21 mouse cellular contexts compared by ENCODE assay signal in genomic region chr17:24573811-24574210, GRCm38 (mm10). TPM values are rescaled to one million over a fixed set of nuclear protein-coding genes. Genes with fewer than 3 reads are reported as not detected.
DNase-seq lines count a peak whose midpoint lies in the region; ATAC-seq and TF ChIP-seq lines count a peak whose summit lies in the region.
"Had no signal": no experiment of that assay in that cellular context is flagged by ENCODE, and none has a peak within 500 bp of the region (broad histone marks: within the 10 kb centered on the region; RNA-seq: fewer than 3 reads in every experiment).

No protein-coding gene starts in this region.

- no peaks in the 10 kb centered on the region for H3K9me3 ChIP-seq in liver, embryonic 14.5 days (ENCODE audit: control insufficient read depth, low read length)
- H3K9me3 ChIP-seq in liver, embryonic 11.5 days (ENCODE audit: control insufficient read depth, low read length), result no peaks in the 10 kb centered on the region
- H3K9me3 ChIP-seq: G1E had no signal

- TF ChIP-seq CTCF in liver, embryonic 14.5 days (IDR thresholded peaks at IDR 0.05; ENCODE audit: low read depth), result no peak

- H3K4me2 ChIP-seq in liver, embryonic 14.5 days (ENCODE audit: low read depth), result no peak overlapping the region
- H3K4me2 ChIP-seq in liver, embryonic 11.5 days, result no peak overlapping the region

- no peaks in the 10 kb centered on the region for H3K4me1 ChIP-seq in liver, embryonic 14.5 days (replicated peaks; ENCODE audit: control insufficient read depth in 2 of 2, insufficient read depth in 2 of 2, low read length in 1 of 2)
- H3K4me1 ChIP-seq in liver, embryonic 11.5 days (replicated peaks; ENCODE audit: control insufficient read depth, insufficient read depth, low read length), result no peaks in the 10 kb centered on the region

- H3K9ac ChIP-seq in liver, embryonic 14.5 days (replicated peaks), result no peak overlapping the region
- H3K9ac ChIP-seq in liver, embryonic 11.5 days (ENCODE audit: low read depth, low read length), result no peak overlapping the region

- TF ChIP-seq EP300 in liver, embryonic 14.5 days (IDR thresholded peaks at IDR 0.05; ENCODE audit: low read depth), result no peak

- H3K4me3 ChIP-seq in liver, embryonic 14.5 days (ENCODE audit: insufficient read depth in 1 of 2, low read depth in 2 of 2, low read length in 2 of 2), result no peak overlapping the region
- no peak overlapping the region for H3K4me3 ChIP-seq in liver, embryonic 11.5 days (ENCODE audit: low read depth, low read length)

- H3K27me3 ChIP-seq in liver, embryonic 14.5 days (ENCODE audit: control insufficient read depth, insufficient read depth, low read length), result no peaks in the 10 kb centered on the region
- H3K27me3 ChIP-seq in liver, embryonic 11.5 days (replicated peaks; ENCODE audit: control insufficient read depth, insufficient read depth, low read length), result no peaks in the 10 kb centered on the region
- H3K27me3 ChIP-seq: CH12.LX, Patski had no signal

- H3K27ac ChIP-seq in liver, embryonic 14.5 days, result no peak overlapping the region
- H3K27ac ChIP-seq in liver, embryonic 11.5 days (ENCODE audit: low read depth, low read length), result no peak overlapping the region

- peak; percentile 13; the same call in 1 of the 2 replicates for ATAC-seq in liver, embryonic 14.5 days (ENCODE audit: insufficient read depth)
- ATAC-seq in liver, embryonic 11.5 days (replicated peaks; ENCODE audit: low FRiP score), result no peak
- 0 out of 2 replicates have a peak, but pooled peaks have one; percentile 4 for ATAC-seq in megakaryocyte-erythroid progenitor cell, adult 5-6 weeks (replicated peaks; ENCODE audit: low FRiP score, low TSS enrichment, poor library complexity, severe bottlenecking)
- ATAC-seq: activated CD4-positive, CD25-positive, alpha-beta regulatory T cell, adult 4 months; CD4-positive, CD25-positive, alpha-beta regulatory T cell, adult 4 months; Patski had no signal

- 72% methylated on average over 9 of the region's 9 CpGs for WGBS in liver, embryonic 14.5 days (ENCODE audit: insufficient replicate concordance)
- 91% methylated on average over 9 of the region's 9 CpGs for WGBS in liver, embryonic 11.5 days

- H3K36me3 ChIP-seq in liver, embryonic 14.5 days (replicated peaks; ENCODE audit: control insufficient read depth, insufficient read depth, low read depth), result no peaks in the 10 kb centered on the region
- H3K36me3 ChIP-seq in liver, embryonic 11.5 days (ENCODE audit: control insufficient read depth, insufficient read depth, low read length), result peaks cover 4% of the 10 kb centered on the region

- peak; percentile 90 for DNase-seq in heart, adult 11 months
- no peak for DNase-seq in heart, adult 18-20 months
- DNase-seq in liver, embryonic 14.5 days (ENCODE audit: low read depth in 3 of 3, low spot score in 3 of 3), result no peak
- no peak for DNase-seq in liver, embryonic 11.5 days (ENCODE audit: low spot score)
- DNase-seq in right cerebral cortex, postnatal 14 days, result no peak
- DNase-seq: adrenal gland, adult 2 months; adrenal gland, adult 8-10 months; adrenal gland, postnatal 10 days; adrenal gland, postnatal 14 days; adrenal gland, postnatal 25 days; adrenal gland, postnatal 36 days; B cell, adult 2 months; cerebellum, adult 11 months; cerebellum, adult 11-12 months; cerebellum, adult 18-20 months had no signal

RNA-seq across cellular contexts. Expression of gene Pkd1, which starts 24.2 kb away (rescaled TPM):
- total RNA-seq in heart, adult 18-20 months (2021), result 10 to 100 TPM; 34.1 to 34.5 TPM
- 3.4 and 4.0 TPM in 2 replicates for polyA plus RNA-seq in liver, embryonic 14.5 days (2012; rRNA removed)
- 1.8 and 2.9 TPM in 2 replicates for polyA plus RNA-seq in liver, embryonic 14.5 days (2014; fragmentation: Nextera tagmentation; extraction: Ambion mirVana)
- 8.7 and 12.2 TPM in 2 replicates for polyA plus RNA-seq in liver, embryonic 11.5 days (2014; fragmentation: Nextera tagmentation; extraction: Ambion mirVana)
- total RNA-seq in megakaryocyte-erythroid progenitor cell, adult 5-6 weeks (2014; fragmentation: Nextera tagmentation), result 17.2 and 20.5 TPM in 2 replicates
- 4.6 and 5.4 TPM in 2 replicates for total RNA-seq in megakaryocyte-erythroid progenitor cell, adult 5-6 weeks (2017)

RNA-seq across cellular contexts. Expression of gene Rab26, which starts 39.8 kb away (rescaled TPM):
- total RNA-seq in heart, adult 18-20 months (2021), result not detected
- 0.21 and 0.28 TPM in 2 replicates for polyA plus RNA-seq in liver, embryonic 14.5 days (2012; rRNA removed)
- 0.95 and 1.0 TPM in 2 replicates for polyA plus RNA-seq in liver, embryonic 14.5 days (2014; fragmentation: Nextera tagmentation; extraction: Ambion mirVana)
- polyA plus RNA-seq in liver, embryonic 11.5 days (2014; fragmentation: Nextera tagmentation; extraction: Ambion mirVana), result 2.0 and 2.4 TPM in 2 replicates
- not detected in 2 replicates for total RNA-seq in megakaryocyte-erythroid progenitor cell, adult 5-6 weeks (2014; fragmentation: Nextera tagmentation)
- 1.3 TPM in 1 of 2 replicates, not detected in the other for total RNA-seq in megakaryocyte-erythroid progenitor cell, adult 5-6 weeks (2017)

RNA-seq across cellular contexts. Expression of gene Traf7, which starts 46.1 kb away (rescaled TPM):
- total RNA-seq in heart, adult 18-20 months (2021), result 10 to 100 TPM; 35.8 to 38.5 TPM
- polyA plus RNA-seq in liver, embryonic 14.5 days (2012; rRNA removed), result 55.4 and 64.2 TPM in 2 replicates
- polyA plus RNA-seq in liver, embryonic 14.5 days (2014; fragmentation: Nextera tagmentation; extraction: Ambion mirVana), result 25.6 and 29.4 TPM in 2 replicates
- polyA plus RNA-seq in liver, embryonic 11.5 days (2014; fragmentation: Nextera tagmentation; extraction: Ambion mirVana), result 81.0 and 90.7 TPM in 2 replicates
- total RNA-seq in megakaryocyte-erythroid progenitor cell, adult 5-6 weeks (2014; fragmentation: Nextera tagmentation), result 111 and 143 TPM in 2 replicates
- total RNA-seq in megakaryocyte-erythroid progenitor cell, adult 5-6 weeks (2017), result 66.3 and 84.8 TPM in 2 replicates

RNA-seq across cellular contexts. Expression of gene Tsc2, which starts 58.6 kb away (rescaled TPM):
- 100 to 1,000 TPM; 104 to 108 TPM for total RNA-seq in heart, adult 18-20 months (2021)
- 17.0 and 21.4 TPM in 2 replicates for polyA plus RNA-seq in liver, embryonic 14.5 days (2012; rRNA removed)
- polyA plus RNA-seq in liver, embryonic 14.5 days (2014; fragmentation: Nextera tagmentation; extraction: Ambion mirVana), result 17.6 and 23.8 TPM in 2 replicates
- polyA plus RNA-seq in liver, embryonic 11.5 days (2014; fragmentation: Nextera tagmentation; extraction: Ambion mirVana), result 53.5 and 55.2 TPM in 2 replicates
- total RNA-seq in megakaryocyte-erythroid progenitor cell, adult 5-6 weeks (2014; fragmentation: Nextera tagmentation), result 70.8 and 101 TPM in 2 replicates
- 39.0 and 44.3 TPM in 2 replicates for total RNA-seq in megakaryocyte-erythroid progenitor cell, adult 5-6 weeks (2017)

RNA-seq across cellular contexts. Expression of gene Nthl1, which starts 58.7 kb away (rescaled TPM):
- total RNA-seq in heart, adult 18-20 months (2021), result 1 to 10 TPM; 2.6 to 3.1 TPM
- 6.2 and 6.6 TPM in 2 replicates for polyA plus RNA-seq in liver, embryonic 14.5 days (2012; rRNA removed)
- 5.9 and 6.1 TPM in 2 replicates for polyA plus RNA-seq in liver, embryonic 14.5 days (2014; fragmentation: Nextera tagmentation; extraction: Ambion mirVana)
- 21.0 and 23.7 TPM in 2 replicates for polyA plus RNA-seq in liver, embryonic 11.5 days (2014; fragmentation: Nextera tagmentation; extraction: Ambion mirVana)
- 7.8 and 14.1 TPM in 2 replicates for total RNA-seq in megakaryocyte-erythroid progenitor cell, adult 5-6 weeks (2014; fragmentation: Nextera tagmentation)
- 4.6 and 12.9 TPM in 2 replicates for total RNA-seq in megakaryocyte-erythroid progenitor cell, adult 5-6 weeks (2017)
